Mouse (Mus musculus) mesoderm, embryonic 11.5 days (tissue): ENCODE measurements around the gene Amigo1.

ENCODE experiments used
- DNase-seq: peaks from one replicate; pipeline ENCODE4 v3.0.0-alpha.2; 2012; ENCODE audit warnings: low read depth, low spot score

The Amigo1 gene

GRCm38 (mm10) chr3:108180514-108180913 is 5.6 kb upstream of the Amigo1 start:
- no peak for DNase-seq

GRCm38 (mm10) chr3:108184742-108185141 is 1.4 kb upstream of the Amigo1 start:
- no peak for DNase-seq

GRCm38 (mm10) chr3:108185460-108186097 is 556 bp upstream of the Amigo1 start:
- no peak for DNase-seq

GRCm38 (mm10) chr3:108187111-108187795 is 1.1 kb downstream of the Amigo1 start:
- DNase-seq: no peak

GRCm38 (mm10) chr3:108188716-108189490 is 2.8 kb downstream of the Amigo1 start:
- no peak for DNase-seq

- DNase-seq: no peak
Measured at GRCm38 (mm10) chr3:108189897-108190296, 3.8 kb downstream of the Amigo1 start.

- DNase-seq: no peak
Measured at GRCm38 (mm10) chr3:108193686-108194085, 7.6 kb downstream of the Amigo1 start.

GRCm38 (mm10) chr3:108195287-108195686 is 9.2 kb downstream of the Amigo1 start:
- DNase-seq: no peak

GRCm38 (mm10) chr3:108195941-108196590 is 9.9 kb downstream of the Amigo1 start:
- DNase-seq: no peak

- peak; percentile 62 for DNase-seq
Measured at GRCm38 (mm10) chr3:108197066-108197497, 10.9 kb downstream of the Amigo1 start.

GRCm38 (mm10) chr3:108199231-108199630 is 13.1 kb downstream of the Amigo1 start:
- DNase-seq: no peak

- DNase-seq: peak; percentile 90
Measured at GRCm38 (mm10) chr3:108200329-108201323, 14.5 kb downstream of the Amigo1 start, which contains the start of gene Cyb561d1. TSS of gene Cyb561d1 (minus strand) at chr3:108201212.

- DNase-seq: no peak
Measured at GRCm38 (mm10) chr3:108202506-108202905, 16.4 kb downstream of the Amigo1 start.

- DNase-seq: no peak
Measured at GRCm38 (mm10) chr3:108203212-108203611, 17.1 kb downstream of the Amigo1 start.

- peak; percentile 72 for DNase-seq
Measured at GRCm38 (mm10) chr3:108203621-108204325, 17.6 kb downstream of the Amigo1 start.

GRCm38 (mm10) chr3:108204470-108204869 is 18.3 kb downstream of the Amigo1 start:
- no peak for DNase-seq

- no peak for DNase-seq
Measured at GRCm38 (mm10) chr3:108205601-108206000, 19.5 kb downstream of the Amigo1 start.

- DNase-seq: no peak
Measured at GRCm38 (mm10) chr3:108206731-108207375, 20.7 kb downstream of the Amigo1 start.

GRCm38 (mm10) chr3:108209001-108209400 is 22.9 kb downstream of the Amigo1 start:
- DNase-seq: no peak
